Mouse (Mus musculus) forebrain, embryonic 11.5 days (tissue): ENCODE data around the gene Brpf1. TPM values are rescaled to one million over a fixed set of nuclear protein-coding genes. Genes with fewer than 3 reads are reported as not detected.

Experiments used
- ATAC-seq: fragments of 200-750 bp; cut with Nextera tagmentation; replicated peaks from 2 replicates; pipeline ENCODE4 v1.8.0; 2017; ENCODE audit warnings: moderate TSS enrichment; ENCODE audit not compliant: low FRiP score
- DNase-seq: peaks from one replicate; pipeline ENCODE4 v3.0.0-alpha.2; 2017; ENCODE audit warnings: low spot score
- H3K27ac ChIP-seq: fragments of 300-500 bp; sonication (generic); 2 replicates; pipeline ENCODE4 v1.5.1; 2014; ENCODE audit warnings: low read depth, low read length
- H3K27me3 ChIP-seq: fragments of 300-500 bp; sonication (generic); 2 replicates; pipeline ENCODE4 v1.6.1; 2014; ENCODE audit warnings: mild to moderate bottlenecking, low read length, mixed read lengths; ENCODE audit not compliant: control insufficient read depth, insufficient read depth
- H3K36me3 ChIP-seq: fragments of 300-500 bp; sonication (generic); 2 replicates; pipeline ENCODE4 v1.6.1; 2014; ENCODE audit warnings: mild to moderate bottlenecking, low read length, moderate library complexity, mixed read lengths; ENCODE audit not compliant: control insufficient read depth, insufficient read depth
- H3K4me1 ChIP-seq: fragments of 300-500 bp; sonication (generic); replicated peaks from 2 replicates; pipeline ENCODE4 v1.6.1; 2014; ENCODE audit warnings: low read length, mixed read lengths; ENCODE audit not compliant: control insufficient read depth, insufficient read depth
- H3K4me2 ChIP-seq: fragments of 300-500 bp; sonication (generic); 2 replicates; pipeline ENCODE4 v1.6.1; 2014; ENCODE audit warnings: low read depth, mild to moderate bottlenecking, low read length, moderate library complexity, mixed read lengths; ENCODE audit not compliant: severe bottlenecking
- H3K4me3 ChIP-seq: fragments of 300-500 bp; sonication (generic); 2 replicates; pipeline ENCODE4 v1.5.1; 2014; ENCODE audit warnings: low read depth, low read length
- H3K9ac ChIP-seq: fragments of 300-500 bp; sonication (generic); 2 replicates; pipeline ENCODE4 v1.6.1; 2014; ENCODE audit warnings: low read length
- H3K9me3 ChIP-seq: fragments of 300-500 bp; sonication (generic); 2 replicates; pipeline ENCODE4 v1.6.1; 2016; ENCODE audit warnings: low read length, mixed read lengths; ENCODE audit not compliant: control insufficient read depth
- WGBS: fragments of 180-500 bp; shearing (Covaris S2); extraction: QIAGEN DNeasy Blood & Tissue Kit; methylation state at CpG from one replicate; pipeline ENCODE4 v1.1.7; 2014; 5-methylcytosine and 5-hydroxymethylcytosine counted together
- polyA plus RNA-seq: library from polyadenylated mRNA; unstranded; fragments of >200 nt; fragmentation: Nextera tagmentation; extraction: Ambion mirVana; gene quantifications from 2 replicates; pipeline ENCODE4 v1.2.1, GENCODE M21; 2014

Gene Brpf1
- polyA plus RNA-seq, 1 experiment from 2014 or later = 31.9 TPM

GRCm38 (mm10) chr6:113351161-113351560, 44.2 kb downstream of the Brpf1 start:
- Histone ChIP-seq H3K27me3 (no peaks in the 10 kb centered on the region), H3K36me3 (no peaks in the 10 kb centered on the region), H3K9me3 (no peaks in the 10 kb centered on the region), H3K9ac (no peak overlapping the region), H3K27ac (no peak overlapping the region), H3K4me1 (no peaks in the 10 kb centered on the region), H3K4me2 (no peak overlapping the region), H3K4me3 (no peak overlapping the region)
- ATAC-seq (no peak), DNase-seq (no peak)
- 90% methylated on average over 1 of the region's 1 CpGs for WGBS

- Histone ChIP-seq H3K36me3 (no peaks in the 10 kb centered on the region), H3K27me3 (no peaks in the 10 kb centered on the region), H3K9ac (no peak overlapping the region), H3K27ac (no peak overlapping the region), H3K9me3 (no peaks in the 10 kb centered on the region), H3K4me3 (no peak overlapping the region), H3K4me2 (no peak overlapping the region), H3K4me1 (no peaks in the 10 kb centered on the region)
- DNase-seq (no peak), ATAC-seq (no peak)
- WGBS = 65% methylated on average over 10 of the region's 10 CpGs
Measured at GRCm38 (mm10) chr6:113351653-113352052, 44.7 kb downstream of the Brpf1 start.

GRCm38 (mm10) chr6:113352820-113353219, 45.9 kb downstream of the Brpf1 start:
- no peak for ATAC-seq
- H3K36me3 ChIP-seq = no peaks in the 10 kb centered on the region
- WGBS = 73% methylated on average over 3 of the region's 3 CpGs

GRCm38 (mm10) chr6:113353696-113354095, 46.8 kb downstream of the Brpf1 start:
- Histone ChIP-seq H3K27me3 (no peaks in the 10 kb centered on the region), H3K9me3 (no peaks in the 10 kb centered on the region), H3K9ac (no peak overlapping the region), H3K4me2 (no peak overlapping the region), H3K4me1 (no peaks in the 10 kb centered on the region), H3K27ac (no peak overlapping the region), H3K36me3 (no peaks in the 10 kb centered on the region), H3K4me3 (no peak overlapping the region)
- 82% methylated on average over 3 of the region's 3 CpGs for WGBS
- ATAC-seq (no peak), DNase-seq (no peak)

More at GRCm38 (mm10) chr6:113352820-113353219, 45.9 kb downstream of the Brpf1 start:
- Histone ChIP-seq H3K4me2 (no peak overlapping the region), H3K9me3 (no peaks in the 10 kb centered on the region), H3K4me1 (no peaks in the 10 kb centered on the region), H3K9ac (no peak overlapping the region), H3K27me3 (no peaks in the 10 kb centered on the region), H3K4me3 (no peak overlapping the region), H3K27ac (no peak overlapping the region)
- DNase-seq = no peak

DNA sequence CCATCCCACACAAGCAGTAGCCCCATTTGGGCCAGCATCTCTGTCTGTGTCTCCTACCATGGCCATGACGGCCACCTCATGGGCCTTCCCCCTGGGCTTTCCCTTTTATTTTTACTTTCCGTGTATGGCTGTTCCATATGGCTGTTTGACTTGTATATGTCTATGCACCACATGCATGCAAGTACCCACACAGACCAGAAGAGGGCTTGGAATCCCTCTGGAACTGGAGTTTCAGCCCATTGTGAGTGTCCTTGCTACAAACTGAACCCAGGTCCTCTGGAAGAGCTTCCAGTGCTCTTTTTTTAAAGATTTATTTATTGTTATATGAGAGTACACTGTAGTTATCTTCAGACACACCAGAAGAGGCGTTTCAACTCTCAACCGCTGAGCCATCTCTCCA, 54.5 kb downstream of the Brpf1 start:
- no peak for DNase-seq
- Histone ChIP-seq H3K36me3 (no peaks in the 10 kb centered on the region), H3K4me3 (no peak overlapping the region), H3K27ac (no peak overlapping the region), H3K4me1 (no peaks in the 10 kb centered on the region), H3K9me3 (no peaks in the 10 kb centered on the region), H3K9ac (no peak overlapping the region), H3K4me2 (no peak overlapping the region), H3K27me3 (no peaks in the 10 kb centered on the region)
- ATAC-seq = no peak
- WGBS = 73% methylated on average over 4 of the region's 4 CpGs

GRCm38 (mm10) chr6:113362241-113362640, 55.3 kb downstream of the Brpf1 start:
- H3K27me3 ChIP-seq = no peaks in the 10 kb centered on the region
- no peak for DNase-seq
- no peak for ATAC-seq
- H3K36me3 ChIP-seq = no peaks in the 10 kb centered on the region
- H3K9me3 ChIP-seq = no peaks in the 10 kb centered on the region
- no peak overlapping the region for H3K9ac ChIP-seq
- H3K4me1 ChIP-seq = no peaks in the 10 kb centered on the region
- no peak overlapping the region for H3K27ac ChIP-seq
- WGBS = 90% methylated on average over 1 of the region's 1 CpGs
- H3K4me3 ChIP-seq = no peak overlapping the region
- no peak overlapping the region for H3K4me2 ChIP-seq

DNA sequence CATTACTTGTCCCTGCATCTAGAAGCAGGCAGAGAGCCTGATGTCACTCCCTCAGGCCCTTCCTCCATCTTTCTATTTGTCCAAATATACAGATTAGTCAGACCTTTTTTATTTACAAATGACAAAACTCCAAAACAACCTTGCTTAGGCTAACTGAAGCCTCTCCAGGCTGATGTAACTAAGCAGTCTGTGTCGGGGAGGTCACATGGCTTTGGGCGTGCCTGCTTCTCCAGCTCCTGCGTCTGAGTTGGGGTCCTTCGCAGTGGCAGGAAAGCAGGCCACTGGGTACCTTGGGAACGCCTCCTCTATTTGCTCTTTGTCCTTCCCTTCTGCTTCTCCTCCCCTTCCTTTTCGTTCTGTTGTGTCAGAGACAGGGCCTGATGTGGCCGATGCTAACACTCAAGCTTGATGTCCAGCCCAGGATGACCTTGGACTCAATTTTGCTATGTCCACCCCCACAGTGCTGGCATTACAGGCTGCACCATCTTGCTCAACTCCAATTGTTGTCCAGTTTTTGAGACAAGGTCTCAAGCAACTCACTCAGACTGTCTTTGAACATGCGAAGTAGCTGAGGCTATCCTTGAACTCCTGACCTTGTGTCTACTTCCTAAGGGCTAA, 57.7 kb downstream of the Brpf1 start:
- peaks cover 5% of the 10 kb centered on the region; the same call in 1 of the 2 replicates for H3K36me3 ChIP-seq
- no peaks in the 10 kb centered on the region for H3K4me1 ChIP-seq
- DNase-seq = no peak
- no peaks in the 10 kb centered on the region for H3K27me3 ChIP-seq
- no peak overlapping the region for H3K4me2 ChIP-seq
- no peaks in the 10 kb centered on the region for H3K9me3 ChIP-seq
- no peak overlapping the region for H3K4me3 ChIP-seq
- no peak for ATAC-seq
- no peak overlapping the region for H3K9ac ChIP-seq
- 71% methylated on average over 8 of the region's 8 CpGs for WGBS
- H3K27ac ChIP-seq = no peak overlapping the region

DNA sequence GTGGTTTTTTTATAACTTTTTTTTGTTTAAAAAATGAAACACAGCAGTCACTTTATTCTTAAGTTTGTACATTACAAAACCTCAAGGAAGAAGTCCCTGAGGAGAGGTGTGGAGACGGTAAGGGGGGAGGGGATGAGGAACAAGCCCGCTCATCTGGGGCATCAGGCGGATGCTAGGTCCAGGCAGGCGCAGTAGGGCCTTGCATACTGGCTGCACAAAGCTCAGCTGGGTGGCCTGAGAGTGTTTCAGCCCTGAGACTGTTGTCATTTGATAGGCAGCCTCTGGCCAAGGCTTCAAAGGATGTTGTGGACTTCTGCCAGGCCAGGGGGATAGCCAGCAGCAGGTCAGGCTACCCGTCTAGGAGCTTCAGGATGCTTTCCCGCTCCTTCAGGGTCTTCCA, 59.7 kb downstream of the Brpf1 start:
- Histone ChIP-seq H3K4me2 (no peak overlapping the region), H3K9me3 (no peaks in the 10 kb centered on the region), H3K4me1 (no peaks in the 10 kb centered on the region), H3K27me3 (no peaks in the 10 kb centered on the region), H3K27ac (no peak overlapping the region), H3K4me3 (no peak overlapping the region), H3K36me3 (peaks cover 8% of the 10 kb centered on the region; the same call in 1 of the 2 replicates), H3K9ac (no peak overlapping the region)
- DNase-seq = no peak
- 93% methylated on average over 6 of the region's 6 CpGs for WGBS
- ATAC-seq = no peak

GRCm38 (mm10) chr6:113367574-113367973, 60.6 kb downstream of the Brpf1 start:
- ATAC-seq (no peak), DNase-seq (no peak)
- H3K4me3 ChIP-seq = no peak overlapping the region
- H3K4me2 ChIP-seq = no peak overlapping the region
- H3K4me1 ChIP-seq = no peaks in the 10 kb centered on the region
- WGBS = 100% methylated on average over 1 of the region's 1 CpGs
- H3K27ac ChIP-seq = no peak overlapping the region
- H3K9ac ChIP-seq = no peak overlapping the region
- H3K36me3 ChIP-seq = peaks cover 8% of the 10 kb centered on the region; the same call in 1 of the 2 replicates
- no peaks in the 10 kb centered on the region for H3K27me3 ChIP-seq
- no peaks in the 10 kb centered on the region for H3K9me3 ChIP-seq
